Mouse (Mus musculus): ENCODE results near the gene Ehbp1. TPM values are rescaled to one million over a fixed set of nuclear protein-coding genes. Genes with fewer than 3 reads are reported as not detected.

The Ehbp1 gene
- polyA plus RNA-seq, 1 experiment, result 29.1 TPM

- Histone ChIP-seq H3K27me3 (ENCODE audit: control insufficient read depth, insufficient read depth, low read length, poor library complexity, severe bottlenecking) (peaks cover 25% of the 10 kb centered on the region), H3K4me3 (ENCODE audit: low read depth, low read length) (no peak overlapping the region), H3K4me1 (ENCODE audit: control insufficient read depth, insufficient read depth, low read length) (no peaks in the 10 kb centered on the region), H3K27ac (ENCODE audit: insufficient read depth, low read length) (no peak overlapping the region), H3K9ac (ENCODE audit: low read depth, poor library complexity, severe bottlenecking) (no peak overlapping the region), H3K9me3 (replicated peaks; ENCODE audit: control insufficient read depth, insufficient read depth, low read length, poor library complexity, severe bottlenecking) (peaks cover 8% of the 10 kb centered on the region), H3K36me3 (ENCODE audit: control insufficient read depth, insufficient read depth, low read length, poor library complexity, severe bottlenecking) (no peaks in the 10 kb centered on the region)
- TF ChIP-seq POLR2A (IDR thresholded peaks at IDR 0.05; ENCODE audit: insufficient read depth, low read length), result no peak
Observed at GRCm38 (mm10) chr11:22008129-22008596, 333.9 kb downstream of the Ehbp1 start.

GRCm38 (mm10) chr11:22007781-22008110 lies 334.3 kb downstream of the Ehbp1 start:
- no peak overlapping the region for H3K4me3 ChIP-seq (ENCODE audit: low read depth, low read length)
- H3K27me3 ChIP-seq (ENCODE audit: control insufficient read depth, insufficient read depth, low read length, poor library complexity, severe bottlenecking), result peaks cover 29% of the 10 kb centered on the region
- TF ChIP-seq POLR2A (IDR thresholded peaks at IDR 0.05; ENCODE audit: insufficient read depth, low read length) (no peak), CTCF (IDR thresholded peaks at IDR 0.05; ENCODE audit: low read depth, low read length) (no peak), EP300 (IDR thresholded peaks at IDR 0.05; ENCODE audit: insufficient read depth, low read depth, low read length) (no peak)
- no peak overlapping the region for H3K27ac ChIP-seq (ENCODE audit: insufficient read depth, low read length)
- peaks cover 8% of the 10 kb centered on the region for H3K9me3 ChIP-seq (replicated peaks; ENCODE audit: control insufficient read depth, insufficient read depth, low read length, poor library complexity, severe bottlenecking)
- no peaks in the 10 kb centered on the region for H3K4me1 ChIP-seq (ENCODE audit: control insufficient read depth, insufficient read depth, low read length)
- no peak overlapping the region for H3K9ac ChIP-seq (ENCODE audit: low read depth, poor library complexity, severe bottlenecking)
- H3K36me3 ChIP-seq (ENCODE audit: control insufficient read depth, insufficient read depth, low read length, poor library complexity, severe bottlenecking), result no peaks in the 10 kb centered on the region

GRCm38 (mm10) chr11:22007088-22007780 lies 334.9 kb downstream of the Ehbp1 start:
- no peak overlapping the region for H3K27ac ChIP-seq (ENCODE audit: insufficient read depth, low read length)
- no peak overlapping the region for H3K9ac ChIP-seq (ENCODE audit: low read depth, poor library complexity, severe bottlenecking)
- TF ChIP-seq POLR2A (IDR thresholded peaks at IDR 0.05; ENCODE audit: insufficient read depth, low read length) (no peak), CTCF (IDR thresholded peaks at IDR 0.05; ENCODE audit: low read depth, low read length) (no peak), EP300 (IDR thresholded peaks at IDR 0.05; ENCODE audit: insufficient read depth, low read depth, low read length) (no peak)
- H3K9me3 ChIP-seq (replicated peaks; ENCODE audit: control insufficient read depth, insufficient read depth, low read length, poor library complexity, severe bottlenecking), result peaks cover 8% of the 10 kb centered on the region
- peaks cover 34% of the 10 kb centered on the region for H3K27me3 ChIP-seq (ENCODE audit: control insufficient read depth, insufficient read depth, low read length, poor library complexity, severe bottlenecking)
- no peaks in the 10 kb centered on the region for H3K36me3 ChIP-seq (ENCODE audit: control insufficient read depth, insufficient read depth, low read length, poor library complexity, severe bottlenecking)
- H3K4me1 ChIP-seq (ENCODE audit: control insufficient read depth, insufficient read depth, low read length), result no peaks in the 10 kb centered on the region
- peak overlapping the region; percentile 5; the same call in 1 of the 2 replicates for H3K4me3 ChIP-seq (ENCODE audit: low read depth, low read length)

- H3K9ac ChIP-seq (ENCODE audit: low read depth, poor library complexity, severe bottlenecking), result no peak overlapping the region
- H3K36me3 ChIP-seq (ENCODE audit: control insufficient read depth, insufficient read depth, low read length, poor library complexity, severe bottlenecking), result no peaks in the 10 kb centered on the region
- no peak for TF ChIP-seq POLR2A (IDR thresholded peaks at IDR 0.05; ENCODE audit: insufficient read depth, low read length)
- no peak for TF ChIP-seq CTCF (IDR thresholded peaks at IDR 0.05; ENCODE audit: low read depth, low read length)
- no peak for TF ChIP-seq EP300 (IDR thresholded peaks at IDR 0.05; ENCODE audit: insufficient read depth, low read depth, low read length)
- no peak overlapping the region for H3K27ac ChIP-seq (ENCODE audit: insufficient read depth, low read length)
- no peaks in the 10 kb centered on the region for H3K4me1 ChIP-seq (ENCODE audit: control insufficient read depth, insufficient read depth, low read length)
- no peak overlapping the region for H3K4me3 ChIP-seq (ENCODE audit: low read depth, low read length)
- H3K27me3 ChIP-seq (ENCODE audit: control insufficient read depth, insufficient read depth, low read length, poor library complexity, severe bottlenecking), result peaks cover 37% of the 10 kb centered on the region
- peaks cover 8% of the 10 kb centered on the region for H3K9me3 ChIP-seq (replicated peaks; ENCODE audit: control insufficient read depth, insufficient read depth, low read length, poor library complexity, severe bottlenecking)
Observed at GRCm38 (mm10) chr11:22006471-22007087, 335.5 kb downstream of the Ehbp1 start.

GRCm38 (mm10) chr11:22005281-22005870 lies 336.7 kb downstream of the Ehbp1 start:
- Histone ChIP-seq H3K9ac (ENCODE audit: low read depth, poor library complexity, severe bottlenecking) (no peak overlapping the region), H3K27ac (ENCODE audit: insufficient read depth, low read length) (no peak overlapping the region), H3K4me1 (ENCODE audit: control insufficient read depth, insufficient read depth, low read length) (no peaks in the 10 kb centered on the region), H3K36me3 (ENCODE audit: control insufficient read depth, insufficient read depth, low read length, poor library complexity, severe bottlenecking) (no peaks in the 10 kb centered on the region), H3K9me3 (replicated peaks; ENCODE audit: control insufficient read depth, insufficient read depth, low read length, poor library complexity, severe bottlenecking) (peaks cover 8% of the 10 kb centered on the region), H3K4me3 (ENCODE audit: low read depth, low read length) (no peak overlapping the region), H3K27me3 (ENCODE audit: control insufficient read depth, insufficient read depth, low read length, poor library complexity, severe bottlenecking) (peaks cover 47% of the 10 kb centered on the region)
- no peak for TF ChIP-seq POLR2A (IDR thresholded peaks at IDR 0.05; ENCODE audit: insufficient read depth, low read length)
- TF ChIP-seq CTCF (IDR thresholded peaks at IDR 0.05; ENCODE audit: low read depth, low read length), result no peak
- TF ChIP-seq EP300 (IDR thresholded peaks at IDR 0.05; ENCODE audit: insufficient read depth, low read depth, low read length), result no peak

- no peaks in the 10 kb centered on the region for H3K4me1 ChIP-seq (ENCODE audit: control insufficient read depth, insufficient read depth, low read length)
- H3K36me3 ChIP-seq (ENCODE audit: control insufficient read depth, insufficient read depth, low read length, poor library complexity, severe bottlenecking), result no peaks in the 10 kb centered on the region
- H3K27ac ChIP-seq (ENCODE audit: insufficient read depth, low read length), result no peak overlapping the region
- TF ChIP-seq POLR2A (IDR thresholded peaks at IDR 0.05; ENCODE audit: insufficient read depth, low read length) (no peak), CTCF (IDR thresholded peaks at IDR 0.05; ENCODE audit: low read depth, low read length) (no peak), EP300 (IDR thresholded peaks at IDR 0.05; ENCODE audit: insufficient read depth, low read depth, low read length) (no peak)
- peak overlapping the region; percentile 29; the same call in 1 of the 2 replicates for H3K9ac ChIP-seq (ENCODE audit: low read depth, poor library complexity, severe bottlenecking)
- peaks cover 8% of the 10 kb centered on the region for H3K9me3 ChIP-seq (replicated peaks; ENCODE audit: control insufficient read depth, insufficient read depth, low read length, poor library complexity, severe bottlenecking)
- H3K27me3 ChIP-seq (ENCODE audit: control insufficient read depth, insufficient read depth, low read length, poor library complexity, severe bottlenecking), result peaks cover 56% of the 10 kb centered on the region
- peak overlapping the region; percentile 20; the same call in 1 of the 2 replicates for H3K4me3 ChIP-seq (ENCODE audit: low read depth, low read length)
Observed at GRCm38 (mm10) chr11:22004331-22004841, 337.7 kb downstream of the Ehbp1 start.
